Mouse (Mus musculus) left cerebral cortex, adult 2 months (tissue): ENCODE measurements at regions not wholly inside any gene's neighbourhood (a gene's known extent, or its start where the extent isn't known, plus 50 kb on each side); places are given as distances from the start of the nearest gene placed in this dataset.

Source experiments
- DNase-seq, 2 experiments: peaks; one replicate each; pipeline ENCODE4 v3.0.0; 2021 to 2022; ENCODE audit warnings: low spot score in 2 of 2, mixed read lengths in 1 of 2; ENCODE audit errors: extremely low spot score in 1 of 2
- H3K27ac ChIP-seq: fragments of 200-600 bp; 2 replicates; pipeline ENCODE4 v1.8.1; 2022
- H3K4me3 ChIP-seq: fragments of 200-600 bp; 2 replicates; pipeline ENCODE4 v1.8.1; 2022
- CTCF ChIP-seq: fragments of 200-600 bp; IDR thresholded peaks from 2 replicates; pipeline ENCODE4 v1.8.1; 2022; ENCODE audit warnings: antibody characterized with exemption, mild to moderate bottlenecking, moderate library complexity
- intact Hi-C: fragments of 180-260 bp; cut with DNase I; formaldehyde crosslinking; loops from one replicate; pipeline ENCODE4 v1.15.1; 2025

- H3K4me3 ChIP-seq: no peak overlapping the region
- no peak for DNase-seq
- intact Hi-C loops: no loop called here
- TF ChIP-seq CTCF: no peak
- no peak overlapping the region for H3K27ac ChIP-seq
Measured at GRCm38 (mm10) chr14:46536002-46536762, 145.7 kb upstream of the Bmp4 start.

- Histone ChIP-seq H3K4me3 (no peak overlapping the region), H3K27ac (no peak overlapping the region)
- DNase-seq: no peak
- TF ChIP-seq CTCF: no peak
- intact Hi-C loops: loop anchor here (5.0 kb wide), 1 partner anchor 55 kb away; no protein-coding TSS in a partner anchor
Measured at GRCm38 (mm10) chr14:46532697-46533096, 142.2 kb upstream of the Bmp4 start.

GRCm38 (mm10) chr14:46530452-46530851, 140.0 kb upstream of the Bmp4 start:
- Histone ChIP-seq H3K27ac (no peak overlapping the region), H3K4me3 (no peak overlapping the region)
- no peak for DNase-seq
- no peak for TF ChIP-seq CTCF
- intact Hi-C loops: loop anchor here (5.0 kb wide), 1 partner anchor 53 kb away; no protein-coding TSS in a partner anchor

- DNase-seq: no peak
- no peak for TF ChIP-seq CTCF
- intact Hi-C loops: no loop called here
- Histone ChIP-seq H3K27ac (no peak overlapping the region), H3K4me3 (no peak overlapping the region)
Measured at GRCm38 (mm10) chr14:46529086-46529715, 138.7 kb upstream of the Bmp4 start.

GRCm38 (mm10) chr14:46517258-46517657, 126.8 kb upstream of the Bmp4 start:
- TF ChIP-seq CTCF: no peak
- Histone ChIP-seq H3K4me3 (no peak overlapping the region), H3K27ac (no peak overlapping the region)
- no peak for DNase-seq
- intact Hi-C loops: no loop called here

- intact Hi-C loops: no loop called here
- TF ChIP-seq CTCF: no peak
- H3K27ac ChIP-seq: no peak overlapping the region
- no peak overlapping the region for H3K4me3 ChIP-seq
- no peak for DNase-seq
Measured at GRCm38 (mm10) chr14:46516285-46516684, 125.8 kb upstream of the Bmp4 start.

- H3K27ac ChIP-seq: no peak overlapping the region
Measured at GRCm38 (mm10) chr14:46514262-46514932, 123.9 kb upstream of the Bmp4 start.

GRCm38 (mm10) chr14:46512118-46512517, 121.6 kb upstream of the Bmp4 start:
- intact Hi-C loops: no loop called here
- no peak for TF ChIP-seq CTCF
- Histone ChIP-seq H3K4me3 (no peak overlapping the region), H3K27ac (no peak overlapping the region)
- no peak for DNase-seq

More at GRCm38 (mm10) chr14:46514262-46514932, 123.9 kb upstream of the Bmp4 start:
- no peak for TF ChIP-seq CTCF
- H3K4me3 ChIP-seq: no peak overlapping the region
- intact Hi-C loops: no loop called here
- DNase-seq: no peak

GRCm38 (mm10) chr14:46508871-46509270, 118.4 kb upstream of the Bmp4 start:
- Histone ChIP-seq H3K4me3 (no peak overlapping the region), H3K27ac (no peak overlapping the region)
- intact Hi-C loops: no loop called here
- no peak for TF ChIP-seq CTCF
- no peak for DNase-seq

- no peak overlapping the region for H3K4me3 ChIP-seq
- TF ChIP-seq CTCF: no peak; the same call in 1 of the 2 replicates
Measured at GRCm38 (mm10) chr14:46505266-46505665, 114.8 kb upstream of the Bmp4 start.

GRCm38 (mm10) chr14:46491601-46492000, 101.1 kb upstream of the Bmp4 start:
- intact Hi-C loops: no loop called here
- no peak for TF ChIP-seq CTCF
- Histone ChIP-seq H3K27ac (no peak overlapping the region), H3K4me3 (no peak overlapping the region)
- no peak for DNase-seq

More at GRCm38 (mm10) chr14:46505266-46505665, 114.8 kb upstream of the Bmp4 start:
- intact Hi-C loops: no loop called here
- no peak overlapping the region for H3K27ac ChIP-seq
- DNase-seq: no peak

GRCm38 (mm10) chr14:46491182-46491581, 100.7 kb upstream of the Bmp4 start:
- no peak overlapping the region for H3K4me3 ChIP-seq
- DNase-seq: no peak
- intact Hi-C loops: no loop called here
- no peak overlapping the region for H3K27ac ChIP-seq
- no peak for TF ChIP-seq CTCF
